Mouse (Mus musculus) midbrain, embryonic 11.5 days (tissue): ENCODE measurements around the gene Rplp0. TPM values are rescaled to one million over a fixed set of nuclear protein-coding genes. Genes with fewer than 3 reads are reported as not detected.
"Not testable (repeated sequence)": the region's sequence is repeated elsewhere in the genome, so short reads cannot be mapped to it uniquely, and the experiment has no call there.

Experiments used
- ATAC-seq: fragments of 200-750 bp; cut with Nextera tagmentation; 2 replicates; pipeline ENCODE4 v1.8.0; 2017; ENCODE audit warnings: moderate TSS enrichment, moderate library complexity; ENCODE audit not compliant: low FRiP score
- DNase-seq: peaks from one replicate; pipeline ENCODE4 v3.0.0; 2015; ENCODE audit warnings: low spot score; ENCODE audit errors: missing footprints
- H3K27ac ChIP-seq: fragments of 300-500 bp; sonication (generic); 2 replicates; pipeline ENCODE4 v1.5.1; 2014; ENCODE audit warnings: low read depth, low read length
- H3K27me3 ChIP-seq: fragments of 300-500 bp; sonication (generic); 2 replicates; pipeline ENCODE4 v1.6.1; 2014; ENCODE audit warnings: mild to moderate bottlenecking, low read length, moderate library complexity, mixed read lengths; ENCODE audit not compliant: control insufficient read depth, insufficient read depth
- H3K36me3 ChIP-seq: fragments of 300-500 bp; sonication (generic); 2 replicates; pipeline ENCODE4 v1.6.1; 2014; ENCODE audit warnings: mild to moderate bottlenecking, low read length, moderate library complexity, mixed read lengths; ENCODE audit not compliant: control insufficient read depth, insufficient read depth
- H3K4me1 ChIP-seq: fragments of 300-500 bp; sonication (generic); 2 replicates; pipeline ENCODE4 v1.6.1; 2014; ENCODE audit warnings: low read length; ENCODE audit not compliant: control insufficient read depth, insufficient read depth
- H3K4me2 ChIP-seq: fragments of 300-500 bp; sonication (generic); 2 replicates; pipeline ENCODE4 v1.6.1; 2014; ENCODE audit warnings: mild to moderate bottlenecking, moderate library complexity
- H3K4me3 ChIP-seq: fragments of 300-500 bp; sonication (generic); 2 replicates; pipeline ENCODE4 v1.5.1; 2014; ENCODE audit warnings: low read depth, low read length
- H3K9ac ChIP-seq: fragments of 300-500 bp; sonication (generic); 2 replicates; pipeline ENCODE4 v1.6.1; 2014; ENCODE audit warnings: low read length
- H3K9me3 ChIP-seq: fragments of 300-500 bp; sonication (generic); 2 replicates; pipeline ENCODE4 v1.6.1; 2016; ENCODE audit warnings: low read length; ENCODE audit not compliant: control insufficient read depth
- WGBS: fragments of 180-500 bp; shearing (Covaris S2); extraction: QIAGEN DNeasy Blood & Tissue Kit; methylation state at CpG from one replicate; pipeline ENCODE4 v1.1.7; 2014; 5-methylcytosine and 5-hydroxymethylcytosine counted together
- polyA plus RNA-seq: library from polyadenylated mRNA; unstranded; fragments of >200 nt; fragmentation: Nextera tagmentation; extraction: Ambion mirVana; gene quantifications from 2 replicates; pipeline ENCODE4 v1.2.1, GENCODE M21; 2014

Gene Rplp0
- polyA plus RNA-seq, 1 experiment from 2014 or later = 1,182 TPM

GRCm38 (mm10) chr5:115516908-115517307 is 42.4 kb upstream of the Rplp0 start:
- no peaks in the 10 kb centered on the region for H3K27me3 ChIP-seq
- no peak for ATAC-seq
- H3K4me3 ChIP-seq = no peak overlapping the region
- no peak overlapping the region for H3K4me2 ChIP-seq
- DNase-seq = peak; percentile 76
- no peaks in the 10 kb centered on the region for H3K9me3 ChIP-seq
- no peak overlapping the region for H3K9ac ChIP-seq
- H3K4me1 ChIP-seq = 0 out of 2 replicates have a peak, but pooled peaks cover 2% of the 10 kb centered on the region
- H3K36me3 ChIP-seq = no peaks in the 10 kb centered on the region
- no peak overlapping the region for H3K27ac ChIP-seq
- 94% methylated on average over 7 of the region's 7 CpGs for WGBS

GRCm38 (mm10) chr5:115517501-115517900 is 41.8 kb upstream of the Rplp0 start:
- H3K9ac ChIP-seq = no peak overlapping the region
- 0 out of 2 replicates have a peak, but pooled peaks cover 2% of the 10 kb centered on the region for H3K4me1 ChIP-seq
- ATAC-seq = no peak
- H3K36me3 ChIP-seq = no peaks in the 10 kb centered on the region
- H3K4me2 ChIP-seq = no peak overlapping the region
- H3K27ac ChIP-seq = no peak overlapping the region
- WGBS = 95% methylated on average over 9 of the region's 9 CpGs
- H3K4me3 ChIP-seq = no peak overlapping the region
- H3K27me3 ChIP-seq = no peaks in the 10 kb centered on the region
- DNase-seq = peak; percentile 54
- H3K9me3 ChIP-seq = no peaks in the 10 kb centered on the region

GRCm38 (mm10) chr5:115518214-115518613 is 41.1 kb upstream of the Rplp0 start:
- not testable (repeated sequence) for ATAC-seq, H3K4me3 ChIP-seq, H3K4me1 ChIP-seq, H3K27ac ChIP-seq, H3K9ac ChIP-seq, H3K36me3 ChIP-seq, H3K4me2 ChIP-seq, H3K27me3 ChIP-seq, H3K9me3 ChIP-seq
- 93% methylated on average over 7 of the region's 8 CpGs for WGBS
- DNase-seq = peak; percentile 31

GRCm38 (mm10) chr5:115520325-115520869 is 38.9 kb upstream of the Rplp0 start:
- no peak overlapping the region for H3K4me2 ChIP-seq
- ATAC-seq = no peak
- no peaks in the 10 kb centered on the region for H3K27me3 ChIP-seq
- no peak overlapping the region for H3K4me3 ChIP-seq
- peak; percentile 51 for DNase-seq
- H3K36me3 ChIP-seq = no peaks in the 10 kb centered on the region
- 74% methylated on average over 21 of the region's 21 CpGs for WGBS
- no peaks in the 10 kb centered on the region for H3K9me3 ChIP-seq
- no peak overlapping the region for H3K9ac ChIP-seq
- peaks cover 12% of the 10 kb centered on the region; the same call in 1 of the 2 replicates for H3K4me1 ChIP-seq
- H3K27ac ChIP-seq = no peak overlapping the region

GRCm38 (mm10) chr5:115521553-115522461 is 37.5 kb upstream of the Rplp0 start:
- H3K27ac ChIP-seq = no peak overlapping the region
- peaks cover 12% of the 10 kb centered on the region; the same call in 1 of the 2 replicates for H3K4me1 ChIP-seq
- WGBS = 75% methylated on average over 21 of the region's 21 CpGs
- no peak overlapping the region for H3K4me3 ChIP-seq
- no peak for ATAC-seq
- H3K9me3 ChIP-seq = no peaks in the 10 kb centered on the region
- no peaks in the 10 kb centered on the region for H3K36me3 ChIP-seq
- DNase-seq = peak; percentile 73
- no peak overlapping the region for H3K9ac ChIP-seq
- H3K27me3 ChIP-seq = no peaks in the 10 kb centered on the region
- H3K4me2 ChIP-seq = no peak overlapping the region

- 87% methylated on average over 4 of the region's 4 CpGs for WGBS
- Histone ChIP-seq H3K4me2 (no peak overlapping the region), H3K4me1 (peaks cover 12% of the 10 kb centered on the region; the same call in 1 of the 2 replicates), H3K27me3 (no peaks in the 10 kb centered on the region), H3K36me3 (no peaks in the 10 kb centered on the region), H3K9ac (no peak overlapping the region), H3K27ac (no peak overlapping the region), H3K4me3 (no peak overlapping the region), H3K9me3 (no peaks in the 10 kb centered on the region)
- ATAC-seq = no peak
- DNase-seq = peak; percentile 71
Observed at GRCm38 (mm10) chr5:115522531-115522930, 36.7 kb upstream of the Rplp0 start.

- DNase-seq (peak; percentile 79), ATAC-seq (no peak)
- no peaks in the 10 kb centered on the region for H3K27me3 ChIP-seq
- no peak overlapping the region for H3K4me2 ChIP-seq
- peaks cover 12% of the 10 kb centered on the region; the same call in 1 of the 2 replicates for H3K4me1 ChIP-seq
- no peak overlapping the region for H3K4me3 ChIP-seq
- WGBS = 82% methylated on average over 15 of the region's 15 CpGs
- H3K27ac ChIP-seq = no peak overlapping the region
- H3K9ac ChIP-seq = no peak overlapping the region
- H3K9me3 ChIP-seq = no peaks in the 10 kb centered on the region
- no peaks in the 10 kb centered on the region for H3K36me3 ChIP-seq
Observed at GRCm38 (mm10) chr5:115522981-115523499, 36.2 kb upstream of the Rplp0 start.

GRCm38 (mm10) chr5:115523971-115524370 is 35.3 kb upstream of the Rplp0 start:
- Histone ChIP-seq H3K9ac (no peak overlapping the region), H3K4me3 (no peak overlapping the region)
- DNase-seq = no peak

GRCm38 (mm10) chr5:115524471-115524870 is 34.8 kb upstream of the Rplp0 start:
- no peak overlapping the region for H3K27ac ChIP-seq
- DNase-seq = no peak
- WGBS = 55% methylated on average over 12 of the region's 12 CpGs
- H3K9me3 ChIP-seq = no peaks in the 10 kb centered on the region
- H3K27me3 ChIP-seq = no peaks in the 10 kb centered on the region
- no peaks in the 10 kb centered on the region for H3K36me3 ChIP-seq
- peaks cover 12% of the 10 kb centered on the region; the same call in 1 of the 2 replicates for H3K4me1 ChIP-seq
- no peak for ATAC-seq
- H3K9ac ChIP-seq = no peak overlapping the region
- H3K4me2 ChIP-seq = no peak overlapping the region
- H3K4me3 ChIP-seq = no peak overlapping the region

More at GRCm38 (mm10) chr5:115523971-115524370, 35.3 kb upstream of the Rplp0 start:
- ATAC-seq = peak; percentile 52
- 5% methylated on average over 15 of the region's 15 CpGs for WGBS
- Histone ChIP-seq H3K4me2 (no peak overlapping the region), H3K27me3 (no peaks in the 10 kb centered on the region), H3K4me1 (peaks cover 12% of the 10 kb centered on the region; the same call in 1 of the 2 replicates), H3K9me3 (no peaks in the 10 kb centered on the region), H3K36me3 (no peaks in the 10 kb centered on the region), H3K27ac (no peak overlapping the region)
